Mouse (Mus musculus): ENCODE results near the gene Vrk1. TPM values are rescaled to one million over a fixed set of nuclear protein-coding genes. Genes with fewer than 3 reads are reported as not detected.
A peak's percentile ranks its signal among the peaks of the same experiment; 100 is the strongest.

The Vrk1 gene
- polyA plus RNA-seq, 1 experiment from 2014 or later = 76.3 TPM

DNA sequence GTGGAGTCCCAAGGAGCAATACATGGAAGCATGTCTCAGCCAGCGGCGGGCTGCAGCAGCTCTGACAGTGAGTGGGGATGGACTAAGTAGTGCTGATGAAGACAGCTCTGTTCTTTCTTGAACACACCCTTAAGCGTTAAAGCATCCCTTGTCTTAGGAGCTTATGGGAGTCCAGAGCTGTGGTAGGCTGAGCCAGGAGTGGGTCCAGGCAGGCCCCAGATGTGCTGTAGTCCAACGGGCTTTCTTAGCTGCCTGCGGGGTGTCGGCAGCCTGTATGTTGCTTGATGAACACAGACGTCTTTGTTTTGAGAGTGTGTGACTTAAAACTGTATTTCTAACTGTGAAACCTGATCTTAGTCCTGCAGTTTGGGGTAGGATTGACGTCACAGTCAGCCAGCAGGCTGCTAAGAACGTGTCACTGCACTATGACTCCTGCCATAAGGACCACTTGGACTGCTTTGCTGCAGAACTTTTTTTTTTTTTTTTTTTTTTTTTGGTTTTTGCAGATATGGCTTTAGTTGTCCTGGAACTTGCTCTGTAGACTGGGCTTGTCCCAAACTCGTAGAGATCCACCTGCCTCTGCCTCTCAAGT lies 61.6 kb downstream of the Vrk1 start:
- no peaks in the 10 kb centered on the region for H3K27me3 ChIP-seq
- H3K27ac ChIP-seq = no peak overlapping the region
- ATAC-seq (ENCODE audit: borderline replicate concordance, extremely low read depth, low FRiP score, low TSS enrichment) = no peak
- no peaks in the 10 kb centered on the region for H3K4me1 ChIP-seq
- H3K4me2 ChIP-seq = no peak overlapping the region
- WGBS = 60% methylated on average over 10 of the region's 10 CpGs
- no peak overlapping the region for H3K9ac ChIP-seq
- H3K36me3 ChIP-seq = peaks cover 10% of the 10 kb centered on the region; the same call in 1 of the 2 replicates
- H3K4me3 ChIP-seq = no peak overlapping the region
- H3K9me3 ChIP-seq = no peaks in the 10 kb centered on the region

GRCm38 (mm10) chr12:106074371-106075155 lies 64.5 kb downstream of the Vrk1 start:
- no peak for ATAC-seq (ENCODE audit: borderline replicate concordance, extremely low read depth, low FRiP score, low TSS enrichment)
- H3K4me1 ChIP-seq = no peaks in the 10 kb centered on the region
- WGBS = 84% methylated on average over 12 of the region's 12 CpGs

DNA sequence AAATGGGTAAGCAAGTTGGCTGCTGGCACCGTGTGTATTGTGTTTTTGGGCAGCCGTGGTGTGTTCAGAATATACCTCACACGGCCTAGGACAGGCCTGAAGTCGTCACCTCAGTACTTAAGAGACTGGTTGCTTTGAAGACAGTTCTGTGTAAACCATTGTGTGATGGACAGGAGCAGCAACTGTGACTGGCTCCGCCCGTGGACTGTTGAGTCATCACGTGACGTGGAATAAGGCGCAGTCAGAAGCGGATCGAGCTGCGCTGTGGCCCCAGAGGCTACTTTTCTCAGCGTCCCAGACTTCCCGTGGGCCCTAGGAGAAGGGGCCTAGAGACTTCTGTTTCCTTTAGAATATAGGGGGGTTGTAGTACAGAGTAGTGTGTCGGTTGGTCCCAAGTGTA lies 66.1 kb downstream of the Vrk1 start:
- ATAC-seq (ENCODE audit: borderline replicate concordance, extremely low read depth, low FRiP score, low TSS enrichment) = no peak
- Histone ChIP-seq H3K9ac (no peak overlapping the region), H3K9me3 (no peaks in the 10 kb centered on the region), H3K4me1 (no peaks in the 10 kb centered on the region), H3K36me3 (peaks cover 10% of the 10 kb centered on the region; the same call in 1 of the 2 replicates), H3K4me3 (no peak overlapping the region), H3K4me2 (no peak overlapping the region), H3K27ac (no peak overlapping the region), H3K27me3 (no peaks in the 10 kb centered on the region)
- WGBS = 89% methylated on average over 15 of the region's 15 CpGs

More at GRCm38 (mm10) chr12:106074371-106075155, 64.5 kb downstream of the Vrk1 start:
- Histone ChIP-seq H3K27me3 (no peaks in the 10 kb centered on the region), H3K36me3 (peaks cover 10% of the 10 kb centered on the region; the same call in 1 of the 2 replicates), H3K4me2 (no peak overlapping the region), H3K4me3 (no peak overlapping the region), H3K27ac (no peak overlapping the region), H3K9me3 (no peaks in the 10 kb centered on the region), H3K9ac (no peak overlapping the region)

GRCm38 (mm10) chr12:106080511-106080910 lies 70.5 kb downstream of the Vrk1 start:
- Histone ChIP-seq H3K4me3 (no peak overlapping the region), H3K4me1 (no peaks in the 10 kb centered on the region), H3K9ac (no peak overlapping the region), H3K9me3 (no peaks in the 10 kb centered on the region), H3K27me3 (no peaks in the 10 kb centered on the region), H3K36me3 (peaks cover 6% of the 10 kb centered on the region; the same call in 1 of the 2 replicates), H3K27ac (no peak overlapping the region), H3K4me2 (no peak overlapping the region)
- WGBS = 81% methylated on average over 5 of the region's 5 CpGs
- ATAC-seq (ENCODE audit: borderline replicate concordance, extremely low read depth, low FRiP score, low TSS enrichment) = no peak

GRCm38 (mm10) chr12:106080945-106081747 lies 71.1 kb downstream of the Vrk1 start:
- Histone ChIP-seq H3K4me2 (no peak overlapping the region), H3K4me3 (no peak overlapping the region), H3K4me1 (no peaks in the 10 kb centered on the region), H3K27ac (no peak overlapping the region), H3K27me3 (no peaks in the 10 kb centered on the region), H3K36me3 (peaks cover 2% of the 10 kb centered on the region; the same call in 1 of the 2 replicates), H3K9me3 (no peaks in the 10 kb centered on the region), H3K9ac (no peak overlapping the region)
- no peak for ATAC-seq (ENCODE audit: borderline replicate concordance, extremely low read depth, low FRiP score, low TSS enrichment)
- WGBS = 66% methylated on average over 23 of the region's 23 CpGs

DNA sequence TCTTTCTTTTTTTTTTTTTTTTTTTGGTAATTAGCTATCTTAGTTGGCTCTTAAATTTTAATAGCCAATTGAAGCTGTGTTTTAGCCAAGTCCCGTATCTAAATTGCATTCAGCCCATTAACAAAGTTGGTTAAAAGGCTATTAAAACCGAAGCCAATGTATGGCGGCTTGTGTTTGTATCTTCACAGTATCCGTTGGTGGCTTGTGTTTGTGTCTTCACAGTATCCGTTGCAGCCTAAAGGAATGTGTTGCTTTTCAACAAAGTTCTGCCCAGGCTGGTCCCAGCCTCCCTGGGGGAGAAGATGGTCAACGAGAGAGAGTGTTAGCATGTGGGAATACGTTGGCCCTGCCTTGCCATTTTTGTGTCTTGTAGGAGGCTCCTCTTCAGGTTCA lies 71.7 kb downstream of the Vrk1 start:
- Histone ChIP-seq H3K4me2 (no peak overlapping the region), H3K36me3 (no peaks in the 10 kb centered on the region), H3K9ac (no peak overlapping the region), H3K27me3 (no peaks in the 10 kb centered on the region), H3K27ac (no peak overlapping the region), H3K4me1 (no peaks in the 10 kb centered on the region), H3K9me3 (no peaks in the 10 kb centered on the region), H3K4me3 (no peak overlapping the region)
- 71% methylated on average over 7 of the region's 7 CpGs for WGBS
- ATAC-seq (ENCODE audit: borderline replicate concordance, extremely low read depth, low FRiP score, low TSS enrichment) = no peak

GRCm38 (mm10) chr12:106082191-106082957 lies 72.3 kb downstream of the Vrk1 start:
- Histone ChIP-seq H3K4me3 (no peak overlapping the region), H3K9me3 (no peaks in the 10 kb centered on the region), H3K4me1 (no peaks in the 10 kb centered on the region), H3K27me3 (no peaks in the 10 kb centered on the region), H3K36me3 (no peaks in the 10 kb centered on the region), H3K4me2 (no peak overlapping the region), H3K27ac (no peak overlapping the region), H3K9ac (no peak overlapping the region)
- WGBS = 41% methylated on average over 16 of the region's 16 CpGs
- ATAC-seq (ENCODE audit: borderline replicate concordance, extremely low read depth, low FRiP score, low TSS enrichment) = no peak

GRCm38 (mm10) chr12:106082958-106083381 lies 72.9 kb downstream of the Vrk1 start:
- Histone ChIP-seq H3K27ac (no peak overlapping the region), H3K4me3 (no peak overlapping the region), H3K36me3 (no peaks in the 10 kb centered on the region), H3K27me3 (no peaks in the 10 kb centered on the region), H3K4me2 (no peak overlapping the region), H3K9ac (no peak overlapping the region), H3K9me3 (no peaks in the 10 kb centered on the region), H3K4me1 (no peaks in the 10 kb centered on the region)
- 50% methylated on average over 11 of the region's 11 CpGs for WGBS
- ATAC-seq (ENCODE audit: borderline replicate concordance, extremely low read depth, low FRiP score, low TSS enrichment) = no peak

DNA sequence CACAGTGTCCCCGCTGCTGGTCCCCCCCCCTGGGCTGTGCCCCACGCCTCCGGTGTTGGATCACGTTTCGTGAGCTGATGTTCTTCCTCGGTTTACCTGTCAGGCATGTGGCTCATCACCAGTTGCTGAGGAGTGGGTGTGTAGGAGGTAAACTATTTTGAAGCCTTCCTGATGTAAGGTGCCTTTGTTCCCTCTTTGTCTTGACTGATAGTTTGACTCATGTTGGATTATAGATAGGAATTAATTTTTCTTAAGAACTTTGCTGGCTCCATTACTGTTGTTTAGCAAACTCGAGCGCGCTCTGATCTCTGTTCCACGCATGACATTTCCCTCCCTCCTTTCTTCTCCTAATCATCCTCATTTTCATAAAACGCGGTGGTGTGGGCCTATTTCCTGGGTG lies 74.1 kb downstream of the Vrk1 start:
- Histone ChIP-seq H3K9me3 (no peaks in the 10 kb centered on the region), H3K36me3 (no peaks in the 10 kb centered on the region), H3K4me1 (no peaks in the 10 kb centered on the region), H3K9ac (no peak overlapping the region), H3K4me3 (no peak overlapping the region), H3K27ac (no peak overlapping the region), H3K27me3 (no peaks in the 10 kb centered on the region), H3K4me2 (no peak overlapping the region)
- no peak for ATAC-seq (ENCODE audit: borderline replicate concordance, extremely low read depth, low FRiP score, low TSS enrichment)
- 87% methylated on average over 12 of the region's 12 CpGs for WGBS

- Histone ChIP-seq H3K9ac (no peak overlapping the region), H3K4me3 (no peak overlapping the region), H3K4me1 (no peaks in the 10 kb centered on the region), H3K36me3 (no peaks in the 10 kb centered on the region), H3K27ac (no peak overlapping the region), H3K9me3 (no peaks in the 10 kb centered on the region; the same call in 1 of the 2 replicates), H3K4me2 (no peak overlapping the region), H3K27me3 (no peaks in the 10 kb centered on the region)
- ATAC-seq (ENCODE audit: borderline replicate concordance, extremely low read depth, low FRiP score, low TSS enrichment) = 0 out of 2 replicates have a peak, but pooled peaks have one; percentile 19
- 93% methylated on average over 9 of the region's 9 CpGs for WGBS
Measured at GRCm38 (mm10) chr12:106094827-106095226, 84.8 kb downstream of the Vrk1 start.

GRCm38 (mm10) chr12:106102003-106102402 lies 92.0 kb downstream of the Vrk1 start:
- no peaks in the 10 kb centered on the region for H3K27me3 ChIP-seq
- no peak overlapping the region for H3K4me3 ChIP-seq
- H3K4me1 ChIP-seq = no peaks in the 10 kb centered on the region
- H3K9me3 ChIP-seq = no peaks in the 10 kb centered on the region
- no peaks in the 10 kb centered on the region for H3K36me3 ChIP-seq
- no peak overlapping the region for H3K9ac ChIP-seq
- no peak overlapping the region for H3K27ac ChIP-seq
- ATAC-seq (ENCODE audit: borderline replicate concordance, extremely low read depth, low FRiP score, low TSS enrichment) = no peak
- no peak overlapping the region for H3K4me2 ChIP-seq
- 91% methylated on average over 6 of the region's 6 CpGs for WGBS
